In the genomic region with DNA sequence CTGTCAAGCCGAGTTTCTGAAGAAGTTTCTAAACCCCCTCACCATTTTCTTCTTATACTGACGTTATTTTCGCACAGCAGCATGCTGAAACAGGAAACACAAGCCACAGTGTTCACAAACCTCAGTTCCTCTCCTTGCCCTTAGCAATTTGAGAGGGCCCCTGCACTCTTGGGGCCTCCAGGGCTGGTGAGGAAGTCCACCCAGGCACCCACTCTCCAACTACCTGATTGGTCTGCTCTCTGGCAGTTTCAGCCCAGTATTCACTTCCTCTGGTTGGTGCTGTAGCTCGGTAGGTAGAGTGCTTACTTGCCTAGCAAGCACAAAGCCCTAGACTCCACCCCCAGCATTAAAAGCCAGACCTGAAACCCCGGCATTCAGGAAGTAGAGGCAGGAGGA, we compare ENCODE assay signal across 8 mouse cellular contexts. TPM values are rescaled to one million over a fixed set of nuclear protein-coding genes. Genes with fewer than 3 reads are reported as not detected.
A peak's percentile ranks its signal among the peaks of the same experiment; 100 is the strongest.
DNase-seq lines count a peak whose midpoint lies in the region; ATAC-seq lines count a peak whose summit lies in the region.
"Had no signal": no experiment of that assay in that cellular context is flagged by ENCODE, and none has a peak within 500 bp of the region (broad histone marks: within the 10 kb centered on the region; RNA-seq: fewer than 3 reads in every experiment).

Gene Traf3ip3, minus strand, starts transcription at position 321 of the 396 bp plus-strand sequence.

- H3K9me3 ChIP-seq in limb, embryonic 15.5 days: no peaks in the 10 kb centered on the region

- H3K36me3 ChIP-seq in limb, embryonic 15.5 days: no peaks in the 10 kb centered on the region

- ATAC-seq in limb, embryonic 15.5 days (ENCODE audit: insufficient number of reproducible peaks, low FRiP score, low TSS enrichment, low read depth): no peak
- ATAC-seq in monocyte, adult 5-6 weeks (replicated peaks; ENCODE audit: insufficient number of reproducible peaks, low FRiP score, low TSS enrichment, poor library complexity, severe bottlenecking): peak; percentile 91

- peak; percentile 98 for DNase-seq in 416B (ENCODE audit: low read depth)
- DNase-seq in B cell, adult 2 months: peak; percentile 85 to 89
- no peak for DNase-seq in embryo, embryonic 10 days (ENCODE audit: low spot score)
- DNase-seq in cerebellum, postnatal 4 days (ENCODE audit: low spot score in 2 of 2): no peak
- DNase-seq in layer of hippocampus, adult 9-10 months (ENCODE audit: low spot score): no peak
- DNase-seq: layer of hippocampus, postnatal 36 days had no signal

- no peak within 1 kb of the TSS for H3K9ac ChIP-seq in limb, embryonic 15.5 days

- WGBS in limb, embryonic 15.5 days: 54% methylated on average over 5 of the region's 5 CpGs

- H3K4me3 ChIP-seq in limb, embryonic 15.5 days: no peak within 1 kb of the TSS

- no peaks in the 10 kb centered on the region for H3K27me3 ChIP-seq in limb, embryonic 15.5 days

- H3K4me1 ChIP-seq in limb, embryonic 15.5 days: no peaks in the 10 kb centered on the region

- no peak within 1 kb of the TSS for H3K27ac ChIP-seq in limb, embryonic 15.5 days

- H3K4me2 ChIP-seq in limb, embryonic 15.5 days: no peak within 1 kb of the TSS

RNA-seq across cellular contexts. Expression of gene Traf3ip3, which starts in this region (rescaled TPM):
- 16.3 and 44.2 TPM in 2 replicates for polyA plus RNA-seq in limb, embryonic 15.5 days (2015; fragmentation: Nextera tagmentation; extraction: Ambion mirVana)
- total RNA-seq in monocyte, adult 5-6 weeks (2017): 198 to 292 TPM (median 228 TPM) in 3 replicates

Comparison
In these comparisons a context has a peak if more than half of its experiments do, and no peak if none do; other contexts are left out.
1. DNase-seq: peak in 416B (single experiment) and B cell, adult 2 months (2 of 2); none in embryo, embryonic 10 days (single experiment), cerebellum, postnatal 4 days (0 of 2) and layer of hippocampus, adult 9-10 months (single experiment).